Mouse (Mus musculus): ENCODE data around the gene Fdxr. TPM values are rescaled to one million over a fixed set of nuclear protein-coding genes. Genes with fewer than 3 reads are reported as not detected.

The Fdxr gene
- total RNA-seq (2017): 12.2 and 13.0 TPM in 2 replicates

GRCm38 (mm10) chr11:115276780-115277603 lies at the start of gene Fdxr:
Gene Fdxr, minus strand, starts transcription at chr11:115277050.
- ATAC-seq (ENCODE audit: extremely low read depth, insufficient number of reproducible peaks, low FRiP score, poor library complexity, severe bottlenecking): peak; percentile 85

GRCm38 (mm10) chr11:115323354-115323753 lies 46.5 kb upstream of the Fdxr start:
- ATAC-seq (ENCODE audit: extremely low read depth, insufficient number of reproducible peaks, low FRiP score, poor library complexity, severe bottlenecking): no peak

- peak; percentile 28; the same call in 1 of the 2 replicates for ATAC-seq (ENCODE audit: extremely low read depth, insufficient number of reproducible peaks, low FRiP score, poor library complexity, severe bottlenecking)
These were observed 45.2 kb upstream of the Fdxr start, which contains the start of gene Ush1g for GRCm38 (mm10) chr11:115321906-115322693. Gene Ush1g, minus strand, starts transcription at chr11:115322041.

GRCm38 (mm10) chr11:115319704-115320383 lies 43.0 kb upstream of the Fdxr start:
- ATAC-seq (ENCODE audit: extremely low read depth, insufficient number of reproducible peaks, low FRiP score, poor library complexity, severe bottlenecking): no peak

GRCm38 (mm10) chr11:115318245-115319027 lies 41.6 kb upstream of the Fdxr start:
- no peak for ATAC-seq (ENCODE audit: extremely low read depth, insufficient number of reproducible peaks, low FRiP score, poor library complexity, severe bottlenecking)

- no peak for ATAC-seq (ENCODE audit: extremely low read depth, insufficient number of reproducible peaks, low FRiP score, poor library complexity, severe bottlenecking)
These were observed 40.4 kb upstream of the Fdxr start for GRCm38 (mm10) chr11:115317204-115317603.

GRCm38 (mm10) chr11:115314249-115314648 lies 37.4 kb upstream of the Fdxr start:
- no peak for ATAC-seq (ENCODE audit: extremely low read depth, insufficient number of reproducible peaks, low FRiP score, poor library complexity, severe bottlenecking)

- ATAC-seq (ENCODE audit: extremely low read depth, insufficient number of reproducible peaks, low FRiP score, poor library complexity, severe bottlenecking): no peak
These were observed 31.9 kb upstream of the Fdxr start for GRCm38 (mm10) chr11:115308781-115309180.

- ATAC-seq (ENCODE audit: extremely low read depth, insufficient number of reproducible peaks, low FRiP score, poor library complexity, severe bottlenecking): no peak
These were observed 30.0 kb upstream of the Fdxr start, which contains the start of gene Otop2 for GRCm38 (mm10) chr11:115306863-115307262. Gene Otop2, plus strand, starts transcription at chr11:115307163.

GRCm38 (mm10) chr11:115303167-115303566 lies 26.3 kb upstream of the Fdxr start:
- no peak for ATAC-seq (ENCODE audit: extremely low read depth, insufficient number of reproducible peaks, low FRiP score, poor library complexity, severe bottlenecking)

- no peak for ATAC-seq (ENCODE audit: extremely low read depth, insufficient number of reproducible peaks, low FRiP score, poor library complexity, severe bottlenecking)
These were observed 24.5 kb upstream of the Fdxr start for GRCm38 (mm10) chr11:115301351-115301750.

- no peak for ATAC-seq (ENCODE audit: extremely low read depth, insufficient number of reproducible peaks, low FRiP score, poor library complexity, severe bottlenecking)
These were observed 23.9 kb upstream of the Fdxr start for GRCm38 (mm10) chr11:115300745-115301144.

GRCm38 (mm10) chr11:115298160-115298559 lies 21.3 kb upstream of the Fdxr start:
- ATAC-seq (ENCODE audit: extremely low read depth, insufficient number of reproducible peaks, low FRiP score, poor library complexity, severe bottlenecking): no peak

- ATAC-seq (ENCODE audit: extremely low read depth, insufficient number of reproducible peaks, low FRiP score, poor library complexity, severe bottlenecking): peak; percentile 43
These were observed 20.5 kb upstream of the Fdxr start, which contains the start of gene Fads6 for GRCm38 (mm10) chr11:115297214-115297826. Gene Fads6, minus strand, starts transcription at chr11:115297663.

- no peak for ATAC-seq (ENCODE audit: extremely low read depth, insufficient number of reproducible peaks, low FRiP score, poor library complexity, severe bottlenecking)
These were observed 19.8 kb upstream of the Fdxr start for GRCm38 (mm10) chr11:115296471-115297210.

- no peak for ATAC-seq (ENCODE audit: extremely low read depth, insufficient number of reproducible peaks, low FRiP score, poor library complexity, severe bottlenecking)
These were observed 19.1 kb upstream of the Fdxr start for GRCm38 (mm10) chr11:115295939-115296338.

GRCm38 (mm10) chr11:115292631-115293375 lies 16.0 kb upstream of the Fdxr start:
- no peak for ATAC-seq (ENCODE audit: extremely low read depth, insufficient number of reproducible peaks, low FRiP score, poor library complexity, severe bottlenecking)
